Mouse (Mus musculus) embryonic facial prominence, embryonic 12.5 days (tissue): ENCODE results near the gene Rhbdl1. TPM values are rescaled to one million over a fixed set of nuclear protein-coding genes. Genes with fewer than 3 reads are reported as not detected.

Experiments
- ATAC-seq: fragments of 200-750 bp; cut with Nextera tagmentation; 2 replicates; pipeline ENCODE4 v1.8.0; 2017; ENCODE audit not compliant: insufficient number of reproducible peaks, insufficient read depth, low FRiP score, low TSS enrichment
- H3K27ac ChIP-seq: fragments of 300-500 bp; sonication (generic); 2 replicates; pipeline ENCODE4 v1.5.1; 2016; ENCODE audit warnings: mild to moderate bottlenecking
- H3K27me3 ChIP-seq: fragments of 300-500 bp; sonication (generic); 2 replicates; pipeline ENCODE4 v1.6.1; 2016; ENCODE audit warnings: mild to moderate bottlenecking, moderate library complexity
- H3K36me3 ChIP-seq: fragments of 300-500 bp; sonication (generic); 2 replicates; pipeline ENCODE4 v1.6.1; 2016; ENCODE audit warnings: mild to moderate bottlenecking
- H3K4me1 ChIP-seq: fragments of 300-500 bp; sonication (generic); 2 replicates; pipeline ENCODE4 v1.6.1; 2016
- H3K4me2 ChIP-seq: fragments of 300-500 bp; sonication (generic); replicated peaks from 2 replicates; pipeline ENCODE4 v1.6.1; 2016; ENCODE audit warnings: mild to moderate bottlenecking, moderate library complexity
- H3K4me3 ChIP-seq: fragments of 300-500 bp; sonication (generic); 2 replicates; pipeline ENCODE4 v1.5.1; 2016; ENCODE audit warnings: mild to moderate bottlenecking
- H3K9ac ChIP-seq: fragments of 300-500 bp; sonication (generic); 2 replicates; pipeline ENCODE4 v1.6.1; 2016; ENCODE audit warnings: mild to moderate bottlenecking, moderate library complexity
- H3K9me3 ChIP-seq: fragments of 300-500 bp; sonication (generic); 2 replicates; pipeline ENCODE4 v1.6.1; 2016; ENCODE audit warnings: mild to moderate bottlenecking, moderate library complexity
- WGBS: fragments of 180-500 bp; shearing (Covaris S2); methylation state at CpG from one replicate; pipeline ENCODE4 v1.1.7; 2016; 5-methylcytosine and 5-hydroxymethylcytosine counted together
- polyA plus RNA-seq: library from polyadenylated mRNA; unstranded; fragments of >200 nt; fragmentation: Nextera tagmentation; extraction: Ambion mirVana; gene quantifications from 2 replicates; pipeline ENCODE4 v1.2.1, GENCODE M21; 2016

The Rhbdl1 gene
- polyA plus RNA-seq = 1.2 and 1.6 TPM in 2 replicates

DNA sequence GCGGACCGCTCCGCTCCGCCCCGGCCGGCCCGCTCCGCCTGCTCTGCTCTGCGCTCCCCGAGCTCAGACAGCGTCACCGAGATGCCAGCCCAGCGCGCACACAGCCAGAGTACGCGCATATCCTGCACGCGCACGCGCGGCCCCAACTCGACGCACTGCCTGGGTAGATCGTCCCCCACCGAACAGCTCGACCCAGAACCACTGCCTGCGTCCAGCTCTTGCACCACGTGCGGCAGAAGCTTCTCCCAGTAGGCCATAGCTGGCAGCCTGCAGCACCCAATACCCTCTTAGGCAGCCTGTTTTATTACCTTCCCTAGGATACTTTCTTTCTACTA, at the start of gene Rhbdl1:
Gene Rhbdl1 (minus strand): TSS at position 220 of the 335 bp plus-strand sequence.
- peak within 1 kb of the TSS; percentile 36 for H3K4me3 ChIP-seq
- 2% methylated on average over 28 of the region's 29 CpGs for WGBS

DNA sequence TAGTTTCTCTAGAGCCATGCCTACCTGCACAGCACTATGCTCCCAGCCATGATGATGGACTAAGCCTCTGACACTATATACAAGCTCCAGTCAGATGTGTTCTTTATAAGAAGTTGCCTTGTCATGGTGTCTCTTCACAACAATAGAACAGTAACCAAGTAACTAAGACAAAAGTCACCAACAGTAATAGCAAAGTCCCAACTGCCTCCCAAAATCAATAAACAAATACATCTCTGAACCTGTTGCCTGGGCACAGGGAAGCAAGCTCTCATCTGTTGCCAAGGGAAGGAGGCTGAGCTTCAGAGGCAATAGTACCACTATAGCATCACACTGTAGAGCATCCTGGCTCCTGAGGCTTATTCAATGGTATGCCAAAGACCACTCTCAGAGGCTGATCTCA, 49.7 kb upstream of the Rhbdl1 start:
- Histone ChIP-seq H3K9ac (no peak overlapping the region), H3K4me1 (0 out of 2 replicates have a peak, but pooled peaks cover 5% of the 10 kb centered on the region), H3K9me3 (no peaks in the 10 kb centered on the region), H3K36me3 (peaks cover 53% of the 10 kb centered on the region), H3K27me3 (no peaks in the 10 kb centered on the region), H3K4me3 (no peak overlapping the region), H3K4me2 (no peak overlapping the region), H3K27ac (no peak overlapping the region)
- ATAC-seq = no peak

More for the DNA sequence above, at the start of gene Rhbdl1:
- Histone ChIP-seq H3K4me1 (peaks cover 43% of the 10 kb centered on the region), H3K36me3 (peaks cover 53% of the 10 kb centered on the region), H3K9me3 (no peaks in the 10 kb centered on the region), H3K27ac (no peak within 1 kb of the TSS), H3K4me2 (peak within 1 kb of the TSS; percentile 79), H3K9ac (peak within 1 kb of the TSS; percentile 55), H3K27me3 (no peaks in the 10 kb centered on the region)
- ATAC-seq = no peak

DNA sequence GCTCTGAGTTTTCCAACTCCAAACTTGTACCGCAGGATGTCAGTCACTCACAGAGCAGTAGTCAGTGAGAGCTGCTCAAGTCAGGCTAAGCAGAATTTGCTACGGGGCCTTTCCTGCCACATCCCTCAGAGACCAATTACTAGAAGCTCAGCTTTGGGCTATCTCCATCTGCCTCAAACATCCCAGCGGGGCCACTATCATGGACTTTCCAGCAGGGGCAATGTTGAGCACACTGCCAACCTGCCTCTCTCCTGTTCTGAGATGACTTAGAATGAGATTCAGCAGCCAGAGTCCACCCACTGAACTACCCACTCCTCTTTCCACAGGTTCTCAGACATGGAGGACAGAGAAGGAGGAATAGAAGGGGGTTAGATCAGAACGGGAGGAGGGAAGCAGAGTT, 48.5 kb upstream of the Rhbdl1 start:
- no peak for ATAC-seq
- Histone ChIP-seq H3K27ac (no peak overlapping the region), H3K9me3 (no peaks in the 10 kb centered on the region), H3K27me3 (no peaks in the 10 kb centered on the region), H3K4me3 (no peak overlapping the region), H3K4me1 (peaks cover 16% of the 10 kb centered on the region), H3K4me2 (no peak overlapping the region), H3K36me3 (peaks cover 57% of the 10 kb centered on the region), H3K9ac (no peak overlapping the region)
- 40% methylated on average over 4 of the region's 4 CpGs for WGBS

DNA sequence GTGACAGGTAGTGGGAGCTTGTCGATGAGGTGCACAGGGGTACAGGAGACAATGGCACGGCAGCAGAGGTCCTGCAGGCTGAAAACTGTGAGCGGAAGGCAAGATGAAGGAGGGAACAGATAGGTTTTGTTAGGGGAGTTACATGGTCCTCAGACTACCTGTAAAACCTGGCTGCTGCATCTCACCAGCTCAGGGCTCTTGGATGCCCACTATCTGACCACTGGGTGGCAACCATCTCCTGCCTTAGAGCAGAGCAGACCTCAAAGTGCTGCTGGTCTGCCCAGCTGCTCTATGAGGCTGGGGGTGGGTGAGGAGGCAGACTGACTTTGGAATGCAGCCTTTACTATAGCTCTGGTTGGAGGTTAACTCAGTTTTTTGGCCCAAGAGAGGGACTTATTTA, 46.7 kb upstream of the Rhbdl1 start:
- WGBS = 91% methylated on average over 3 of the region's 3 CpGs
- H3K36me3 ChIP-seq = peaks cover 46% of the 10 kb centered on the region
- no peaks in the 10 kb centered on the region for H3K9me3 ChIP-seq
- H3K4me3 ChIP-seq = no peak overlapping the region
- no peak overlapping the region for H3K27ac ChIP-seq
- no peak overlapping the region for H3K9ac ChIP-seq
- H3K27me3 ChIP-seq = no peaks in the 10 kb centered on the region
- H3K4me2 ChIP-seq = no peak overlapping the region
- H3K4me1 ChIP-seq = peaks cover 24% of the 10 kb centered on the region
- no peak for ATAC-seq

DNA sequence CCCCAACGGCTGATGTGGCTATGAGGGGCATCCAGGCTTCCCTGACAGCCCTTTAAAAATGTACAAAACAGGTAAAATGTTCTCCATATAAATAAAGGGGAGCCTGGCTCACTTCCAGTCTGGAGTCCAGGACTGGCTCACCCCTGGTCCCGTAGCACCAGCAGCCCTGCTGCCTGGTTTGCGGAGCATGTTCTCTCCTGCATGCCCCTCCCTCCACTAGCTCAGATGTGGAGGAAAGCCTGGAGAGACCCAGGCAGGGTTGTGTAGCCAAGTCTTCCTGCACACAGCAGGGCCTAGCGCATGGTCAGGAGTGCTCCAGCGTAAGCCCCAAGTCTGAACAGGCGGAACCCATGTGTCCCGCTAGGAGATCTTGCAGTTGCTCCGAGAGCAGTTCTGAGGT, 46.2 kb upstream of the Rhbdl1 start:
- no peak overlapping the region for H3K9ac ChIP-seq
- peaks cover 24% of the 10 kb centered on the region for H3K4me1 ChIP-seq
- H3K9me3 ChIP-seq = no peaks in the 10 kb centered on the region
- no peaks in the 10 kb centered on the region for H3K27me3 ChIP-seq
- H3K4me3 ChIP-seq = no peak overlapping the region
- ATAC-seq = no peak
- no peak overlapping the region for H3K4me2 ChIP-seq
- H3K36me3 ChIP-seq = peaks cover 52% of the 10 kb centered on the region
- 79% methylated on average over 8 of the region's 8 CpGs for WGBS
- no peak overlapping the region for H3K27ac ChIP-seq

DNA sequence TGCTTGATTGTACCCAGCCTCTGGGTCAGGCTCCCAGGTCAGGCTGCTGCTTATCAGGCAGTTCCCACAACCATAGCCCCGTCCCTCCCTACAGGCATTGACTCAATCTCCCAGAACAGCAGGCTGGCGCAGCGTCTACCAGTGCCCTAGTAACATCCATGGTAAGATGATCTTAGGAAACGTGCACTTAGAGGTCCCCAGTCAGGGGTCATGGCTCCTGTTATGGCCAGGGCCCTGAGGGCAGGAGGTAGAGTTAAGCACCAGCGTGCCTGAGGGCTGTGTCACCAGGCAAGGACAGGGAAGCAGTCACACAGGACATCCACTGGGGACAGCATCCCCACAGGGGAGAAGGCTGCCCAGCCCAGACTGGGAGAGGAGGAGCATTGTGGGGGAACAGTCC, 45.2 kb upstream of the Rhbdl1 start:
- Histone ChIP-seq H3K4me1 (peaks cover 24% of the 10 kb centered on the region), H3K27me3 (no peaks in the 10 kb centered on the region), H3K9ac (no peak overlapping the region), H3K27ac (0 out of 2 replicates have a peak overlapping the region, but pooled peaks have one; percentile 31), H3K36me3 (peaks cover 55% of the 10 kb centered on the region), H3K9me3 (no peaks in the 10 kb centered on the region), H3K4me3 (no peak overlapping the region), H3K4me2 (no peak overlapping the region)
- ATAC-seq = 0 out of 2 replicates have a peak, but pooled peaks have one; percentile 18
- 25% methylated on average over 5 of the region's 5 CpGs for WGBS

DNA sequence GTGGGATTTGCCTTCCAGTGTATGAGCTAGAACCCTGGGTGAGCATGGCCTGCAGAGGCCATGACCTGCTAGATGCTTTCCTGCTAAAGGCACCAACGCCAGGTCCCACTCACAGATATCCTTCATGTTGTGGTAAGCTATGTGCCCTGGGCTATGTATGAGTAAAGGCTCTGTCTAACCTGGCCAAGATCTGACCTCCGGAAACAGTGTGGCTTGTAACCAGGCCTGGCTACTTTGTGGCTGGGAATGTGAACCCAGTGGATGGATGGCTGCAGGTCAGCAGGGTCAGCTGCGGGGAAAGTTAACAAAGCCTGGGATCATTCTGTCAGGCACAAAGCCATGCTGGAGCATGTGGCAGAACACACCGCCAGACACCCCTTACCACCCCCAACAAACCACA, 44.6 kb upstream of the Rhbdl1 start:
- Histone ChIP-seq H3K36me3 (peaks cover 55% of the 10 kb centered on the region), H3K9ac (0 out of 2 replicates have a peak overlapping the region, but pooled peaks have one; percentile 15)
- 12% methylated on average over 4 of the region's 4 CpGs for WGBS

DNA sequence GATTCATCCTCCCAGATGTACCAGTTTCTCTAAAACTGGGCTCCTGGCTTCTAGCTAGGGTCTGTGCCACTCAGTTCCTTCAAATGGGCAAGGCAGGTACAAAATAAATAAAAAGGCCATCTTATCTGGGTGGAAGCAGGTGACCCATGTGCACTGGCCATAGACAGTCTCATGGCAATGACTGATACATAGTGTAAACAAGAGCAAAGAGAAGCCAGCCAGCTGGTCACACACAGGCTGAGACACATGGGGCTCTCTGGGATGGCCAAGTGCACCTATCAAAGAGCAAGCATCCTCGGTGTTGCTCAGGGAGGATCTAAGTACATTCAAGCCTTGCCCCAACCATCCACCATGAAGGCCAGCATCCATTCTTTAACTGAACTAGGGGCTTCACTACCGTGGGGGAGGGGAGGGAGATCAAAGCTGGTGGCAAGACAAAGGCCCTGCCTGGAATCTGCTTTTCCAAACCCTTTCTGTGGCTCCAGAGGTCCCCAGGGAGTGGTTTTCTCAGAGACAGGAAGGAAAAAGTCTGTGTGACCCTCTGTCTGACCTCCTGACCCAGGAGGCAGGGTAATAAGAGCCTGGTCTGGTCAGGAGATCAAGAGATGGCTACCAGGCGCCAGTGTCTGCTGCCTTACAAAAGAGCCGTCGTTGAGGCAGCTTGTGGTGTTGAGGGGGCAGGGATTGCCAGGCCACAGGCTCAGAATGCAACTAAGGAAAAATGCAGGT, 44.0 kb upstream of the Rhbdl1 start:
- H3K27me3 ChIP-seq = no peaks in the 10 kb centered on the region
- H3K4me3 ChIP-seq = no peak overlapping the region
- H3K4me1 ChIP-seq = peaks cover 34% of the 10 kb centered on the region
- no peaks in the 10 kb centered on the region for H3K9me3 ChIP-seq
- ATAC-seq = no peak
- WGBS = 9% methylated on average over 5 of the region's 5 CpGs
- H3K27ac ChIP-seq = peak overlapping the region; percentile 38; the same call in 1 of the 2 replicates
- H3K4me2 ChIP-seq = no peak overlapping the region
- H3K36me3 ChIP-seq = peaks cover 55% of the 10 kb centered on the region
- H3K9ac ChIP-seq = no peak overlapping the region

More for the DNA sequence above, 44.6 kb upstream of the Rhbdl1 start:
- H3K27ac ChIP-seq = 0 out of 2 replicates have a peak overlapping the region, but pooled peaks have one; percentile 18
- H3K9me3 ChIP-seq = no peaks in the 10 kb centered on the region
- no peaks in the 10 kb centered on the region for H3K27me3 ChIP-seq
- H3K4me2 ChIP-seq = no peak overlapping the region
- H3K4me1 ChIP-seq = peaks cover 28% of the 10 kb centered on the region
- ATAC-seq = no peak
- no peak overlapping the region for H3K4me3 ChIP-seq

GRCm38 (mm10) chr17:25880196-25880910, 43.3 kb upstream of the Rhbdl1 start, which contains the start of gene Wfikkn1:
Wfikkn1 (minus strand) TSS chr17:25880858.
- no peak within 1 kb of the TSS for H3K4me2 ChIP-seq
- peaks cover 37% of the 10 kb centered on the region for H3K4me1 ChIP-seq
- H3K9ac ChIP-seq = 0 out of 2 replicates have a peak within 1 kb of the TSS, but pooled peaks have one; percentile 15
- no peak for ATAC-seq
- H3K4me3 ChIP-seq = no peak within 1 kb of the TSS
- H3K27me3 ChIP-seq = no peaks in the 10 kb centered on the region
- no peaks in the 10 kb centered on the region for H3K9me3 ChIP-seq
- peak within 1 kb of the TSS; percentile 38; the same call in 1 of the 2 replicates for H3K27ac ChIP-seq
- WGBS = 22% methylated on average over 5 of the region's 5 CpGs
- peaks cover 55% of the 10 kb centered on the region for H3K36me3 ChIP-seq

DNA sequence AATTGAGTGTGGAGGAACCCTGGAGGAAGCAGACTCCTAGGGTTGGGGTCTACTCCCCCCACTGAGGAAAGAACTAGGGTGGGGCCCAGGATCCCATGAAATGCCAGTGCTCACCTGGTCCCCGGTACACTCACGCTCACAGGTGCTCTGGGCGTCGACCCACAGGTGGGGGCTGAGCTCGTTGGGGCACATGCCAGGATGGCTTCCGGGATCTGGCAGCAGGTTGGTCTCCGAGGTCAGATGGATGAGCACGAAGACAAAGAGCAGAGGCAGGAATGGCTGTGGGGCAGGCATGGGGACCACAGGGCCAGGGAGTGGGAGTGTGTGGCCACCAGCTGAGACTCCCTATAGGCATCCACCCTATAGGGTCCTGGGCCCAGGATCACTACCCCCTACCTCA, 42.7 kb upstream of the Rhbdl1 start:
- no peak overlapping the region for H3K4me2 ChIP-seq
- peaks cover 49% of the 10 kb centered on the region for H3K36me3 ChIP-seq
- 73% methylated on average over 8 of the region's 8 CpGs for WGBS
- H3K9me3 ChIP-seq = no peaks in the 10 kb centered on the region
- H3K27ac ChIP-seq = no peak overlapping the region
- H3K9ac ChIP-seq = no peak overlapping the region
- peaks cover 37% of the 10 kb centered on the region for H3K4me1 ChIP-seq
- H3K4me3 ChIP-seq = no peak overlapping the region
- no peaks in the 10 kb centered on the region for H3K27me3 ChIP-seq
- ATAC-seq = no peak

DNA sequence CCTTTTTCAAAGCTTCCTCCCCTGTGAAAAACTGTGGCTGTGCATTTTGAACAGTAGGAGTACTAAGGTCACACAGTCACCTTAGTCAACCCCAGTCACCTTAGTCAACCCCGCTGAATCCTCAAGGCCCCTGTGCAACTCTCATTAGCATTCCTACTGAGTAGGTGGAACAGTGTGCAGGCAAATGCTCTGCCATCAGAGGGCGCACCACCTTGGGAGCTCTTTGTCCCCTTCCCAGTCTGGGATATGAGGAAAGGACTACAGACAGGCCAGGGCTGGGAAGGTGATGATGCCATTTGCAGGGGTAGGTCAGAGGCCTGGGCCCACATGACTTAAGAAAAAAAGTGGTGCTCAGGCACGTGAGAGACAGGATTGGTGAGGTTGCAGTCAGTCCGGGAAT, 42.2 kb upstream of the Rhbdl1 start:
- Histone ChIP-seq H3K4me1 (peaks cover 37% of the 10 kb centered on the region), H3K4me2 (no peak overlapping the region), H3K36me3 (peaks cover 44% of the 10 kb centered on the region), H3K9me3 (no peaks in the 10 kb centered on the region), H3K27ac (no peak overlapping the region), H3K27me3 (no peaks in the 10 kb centered on the region), H3K4me3 (no peak overlapping the region), H3K9ac (no peak overlapping the region)
- 47% methylated on average over 4 of the region's 4 CpGs for WGBS
- no peak for ATAC-seq
